Mouse (Mus musculus): ENCODE results near the gene Arhgef3. TPM values are rescaled to one million over a fixed set of nuclear protein-coding genes. Genes with fewer than 3 reads are reported as not detected.

Gene Arhgef3
- polyA plus RNA-seq, 1 experiment from 2014 or later = 37.3 TPM

DNA sequence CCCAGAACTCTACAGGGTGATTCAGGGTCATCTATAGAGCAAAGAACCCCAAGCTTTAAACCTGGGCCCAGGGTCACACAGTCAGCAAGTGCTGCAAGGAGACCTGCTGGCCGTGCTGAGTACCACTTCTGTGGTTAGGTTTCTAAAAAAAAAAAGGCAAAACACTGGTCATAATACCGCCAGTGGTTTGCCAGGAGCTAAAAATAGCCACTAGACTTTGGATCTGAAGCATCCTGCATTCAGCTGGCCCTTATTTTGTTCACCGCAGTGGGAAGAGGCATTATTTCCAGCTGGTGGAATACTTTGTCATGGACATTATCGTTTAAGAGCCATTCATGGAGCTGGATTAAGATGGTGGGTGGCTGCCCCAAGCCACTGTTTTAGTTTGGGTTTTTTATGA is 253.9 kb downstream of the Arhgef3 start:
- WGBS = 37% methylated on average over 4 of the region's 4 CpGs
- TF ChIP-seq CTCF (IDR thresholded peaks at IDR 0.05) (no peak), EP300 (IDR thresholded peaks at IDR 0.05) (no peak)
- DNase-seq (ENCODE audit: low spot score) = peak; percentile 21

DNA sequence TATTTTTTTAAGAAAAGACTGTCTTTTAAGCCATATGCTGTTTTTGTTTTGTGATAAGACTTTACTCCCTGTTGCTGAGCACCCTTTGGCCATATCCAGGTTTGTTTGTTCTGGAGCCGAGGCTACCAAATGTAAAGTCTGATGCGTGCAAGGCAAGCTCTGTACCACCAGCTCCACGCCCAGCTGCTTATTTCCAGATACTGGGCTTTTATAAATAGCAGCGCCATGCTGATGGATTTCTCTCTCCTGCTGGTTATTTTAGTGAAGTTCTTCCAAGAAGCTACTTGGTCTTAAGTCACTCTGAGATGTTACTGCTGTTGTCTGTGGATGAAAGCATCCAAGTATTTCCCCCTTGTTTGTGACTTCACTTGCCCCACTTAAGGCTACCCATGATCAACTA is 254.8 kb downstream of the Arhgef3 start:
- TF ChIP-seq CTCF (IDR thresholded peaks at IDR 0.05) = no peak
- TF ChIP-seq EP300 (IDR thresholded peaks at IDR 0.05) = no peak
- no peak overlapping the region for H3K4me2 ChIP-seq (replicated peaks; ENCODE audit: low read depth, low read length)
- WGBS = 68% methylated on average over 4 of the region's 4 CpGs
- H3K27me3 ChIP-seq (replicated peaks; ENCODE audit: insufficient read depth, low read length) = no peaks in the 10 kb centered on the region
- no peaks in the 10 kb centered on the region for H3K36me3 ChIP-seq (ENCODE audit: insufficient read depth, low read length)
- no peak overlapping the region for H3K27ac ChIP-seq (ENCODE audit: low read length)
- ATAC-seq (no peak), DNase-seq (ENCODE audit: low spot score) (no peak)
- H3K9me3 ChIP-seq (ENCODE audit: low read length) = no peaks in the 10 kb centered on the region
- H3K4me1 ChIP-seq (ENCODE audit: insufficient read depth, low read depth, low read length) = no peaks in the 10 kb centered on the region
- H3K9ac ChIP-seq (replicated peaks; ENCODE audit: low read depth) = no peak overlapping the region
- no peak overlapping the region for H3K4me3 ChIP-seq (ENCODE audit: low read depth, low read length)

More for the DNA sequence above, 253.9 kb downstream of the Arhgef3 start:
- Histone ChIP-seq H3K4me2 (replicated peaks; ENCODE audit: low read depth, low read length) (no peak overlapping the region), H3K4me1 (ENCODE audit: insufficient read depth, low read depth, low read length) (no peaks in the 10 kb centered on the region), H3K27ac (ENCODE audit: low read length) (no peak overlapping the region), H3K9ac (replicated peaks; ENCODE audit: low read depth) (no peak overlapping the region), H3K4me3 (ENCODE audit: low read depth, low read length) (no peak overlapping the region), H3K9me3 (ENCODE audit: low read length) (no peaks in the 10 kb centered on the region), H3K27me3 (replicated peaks; ENCODE audit: insufficient read depth, low read length) (no peaks in the 10 kb centered on the region), H3K36me3 (ENCODE audit: insufficient read depth, low read length) (no peaks in the 10 kb centered on the region)
- no peak for ATAC-seq

DNA sequence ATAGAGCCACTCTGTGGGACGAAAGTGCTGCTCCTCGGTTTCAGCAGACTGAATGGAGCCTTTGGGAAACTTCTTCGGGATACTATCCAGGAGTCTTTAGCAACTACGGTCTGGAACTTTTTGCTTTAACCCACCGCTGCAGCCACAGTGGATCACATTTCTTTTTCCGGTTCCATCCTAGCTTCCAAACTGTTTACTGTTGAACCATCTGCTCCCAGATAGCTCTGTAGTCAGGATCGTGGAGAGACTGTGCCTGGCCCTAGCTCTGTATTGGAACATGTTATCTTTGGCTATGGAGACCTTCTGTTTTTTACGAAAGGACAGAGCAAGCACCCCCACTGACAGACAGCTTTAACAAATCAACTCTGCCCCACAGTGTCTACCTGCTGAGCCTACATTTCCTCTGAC is 257.0 kb downstream of the Arhgef3 start:
- Histone ChIP-seq H3K4me3 (ENCODE audit: low read depth, low read length) (no peak overlapping the region), H3K4me2 (replicated peaks; ENCODE audit: low read depth, low read length) (no peak overlapping the region), H3K9ac (replicated peaks; ENCODE audit: low read depth) (no peak overlapping the region), H3K27ac (ENCODE audit: low read length) (no peak overlapping the region), H3K27me3 (replicated peaks; ENCODE audit: insufficient read depth, low read length) (no peaks in the 10 kb centered on the region), H3K36me3 (ENCODE audit: insufficient read depth, low read length) (no peaks in the 10 kb centered on the region), H3K9me3 (ENCODE audit: low read length) (no peaks in the 10 kb centered on the region), H3K4me1 (ENCODE audit: insufficient read depth, low read depth, low read length) (no peaks in the 10 kb centered on the region)
- DNase-seq (ENCODE audit: low spot score) = no peak
- 65% methylated on average over 8 of the region's 8 CpGs for WGBS
- TF ChIP-seq CTCF (IDR thresholded peaks at IDR 0.05) = no peak
- TF ChIP-seq EP300 (IDR thresholded peaks at IDR 0.05) = no peak
- no peak for ATAC-seq

GRCm38 (mm10) chr14:27373498-27373897 is 258.8 kb downstream of the Arhgef3 start:
- ATAC-seq (no peak), DNase-seq (ENCODE audit: low spot score) (no peak)
- Histone ChIP-seq H3K27ac (ENCODE audit: low read length) (no peak overlapping the region), H3K27me3 (replicated peaks; ENCODE audit: insufficient read depth, low read length) (no peaks in the 10 kb centered on the region), H3K4me3 (ENCODE audit: low read depth, low read length) (no peak overlapping the region), H3K36me3 (ENCODE audit: insufficient read depth, low read length) (no peaks in the 10 kb centered on the region), H3K4me1 (ENCODE audit: insufficient read depth, low read depth, low read length) (no peaks in the 10 kb centered on the region), H3K9me3 (ENCODE audit: low read length) (no peaks in the 10 kb centered on the region), H3K4me2 (replicated peaks; ENCODE audit: low read depth, low read length) (no peak overlapping the region), H3K9ac (replicated peaks; ENCODE audit: low read depth) (no peak overlapping the region)
- WGBS = 82% methylated on average over 5 of the region's 5 CpGs
- no peak for TF ChIP-seq CTCF (IDR thresholded peaks at IDR 0.05)
- TF ChIP-seq EP300 (IDR thresholded peaks at IDR 0.05) = no peak

DNA sequence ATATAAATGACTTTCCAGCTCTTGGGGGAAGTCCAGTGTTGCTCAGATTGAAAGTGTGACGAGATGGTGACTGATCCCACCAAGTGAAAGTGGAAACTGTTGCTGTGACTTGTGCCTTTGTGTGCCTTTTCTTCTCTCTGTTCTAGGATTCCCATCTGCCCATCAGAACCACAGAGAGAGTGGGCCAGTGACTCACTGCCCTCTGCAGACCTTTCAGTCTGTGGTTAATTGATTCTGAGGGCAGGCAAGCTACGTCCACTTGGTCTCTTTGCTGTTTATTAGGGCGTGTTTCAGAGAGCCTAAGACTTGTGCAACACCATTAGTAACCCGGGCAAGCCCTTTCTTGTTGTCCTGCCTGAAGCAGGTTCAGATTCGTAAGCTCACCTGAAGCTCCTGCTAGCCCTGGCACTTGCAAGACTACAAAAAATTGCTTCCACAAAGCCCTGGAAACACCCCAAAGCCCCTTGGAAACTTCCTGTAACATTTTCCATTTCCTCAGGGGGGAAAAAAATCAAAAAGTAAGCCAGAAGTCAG is 261.5 kb downstream of the Arhgef3 start:
- H3K27me3 ChIP-seq (replicated peaks; ENCODE audit: insufficient read depth, low read length) = no peaks in the 10 kb centered on the region
- DNase-seq (ENCODE audit: low spot score) = peak; percentile 46
- no peaks in the 10 kb centered on the region; the same call in 1 of the 2 replicates for H3K4me1 ChIP-seq (ENCODE audit: insufficient read depth, low read depth, low read length)
- TF ChIP-seq CTCF (IDR thresholded peaks at IDR 0.05) (no peak), EP300 (IDR thresholded peaks at IDR 0.05) (no peak)
- H3K36me3 ChIP-seq (ENCODE audit: insufficient read depth, low read length) = no peaks in the 10 kb centered on the region
- H3K9me3 ChIP-seq (ENCODE audit: low read length) = no peaks in the 10 kb centered on the region
- H3K27ac ChIP-seq (ENCODE audit: low read length) = no peak overlapping the region
- no peak overlapping the region for H3K4me2 ChIP-seq (replicated peaks; ENCODE audit: low read depth, low read length)
- H3K4me3 ChIP-seq (ENCODE audit: low read depth, low read length) = no peak overlapping the region
- H3K9ac ChIP-seq (replicated peaks; ENCODE audit: low read depth) = no peak overlapping the region
- ATAC-seq = peak; percentile 41; the same call in 1 of the 2 replicates
- 55% methylated on average over 5 of the region's 5 CpGs for WGBS

GRCm38 (mm10) chr14:27378669-27379068 is 264.0 kb downstream of the Arhgef3 start:
- DNase-seq (ENCODE audit: low spot score) (no peak), ATAC-seq (no peak)
- peak overlapping the region; percentile 40; the same call in 1 of the 2 replicates for H3K27ac ChIP-seq (ENCODE audit: low read length)
- H3K9ac ChIP-seq (replicated peaks; ENCODE audit: low read depth) = no peak overlapping the region
- WGBS = 95% methylated on average over 7 of the region's 7 CpGs
- no peaks in the 10 kb centered on the region for H3K27me3 ChIP-seq (replicated peaks; ENCODE audit: insufficient read depth, low read length)
- H3K36me3 ChIP-seq (ENCODE audit: insufficient read depth, low read length) = 0 out of 2 replicates have a peak, but pooled peaks cover 4% of the 10 kb centered on the region
- no peak for TF ChIP-seq EP300 (IDR thresholded peaks at IDR 0.05)
- no peak for TF ChIP-seq CTCF (IDR thresholded peaks at IDR 0.05)
- peak overlapping the region; percentile 34; the same call in 1 of the 2 replicates for H3K4me2 ChIP-seq (replicated peaks; ENCODE audit: low read depth, low read length)
- no peaks in the 10 kb centered on the region; the same call in 1 of the 2 replicates for H3K4me1 ChIP-seq (ENCODE audit: insufficient read depth, low read depth, low read length)
- no peak overlapping the region for H3K4me3 ChIP-seq (ENCODE audit: low read depth, low read length)
- no peaks in the 10 kb centered on the region for H3K9me3 ChIP-seq (ENCODE audit: low read length)

Data from lung, postnatal 0 days (tissue).